ENCODE assay signal across 18 mouse cellular contexts in genomic region chr10:69731863-69732262, GRCm38 (mm10).
DNase-seq lines count a peak whose midpoint lies in the region; ATAC-seq lines count a peak whose summit lies in the region.
"Had no signal": no experiment of that assay in that cellular context is flagged by ENCODE, and none has a peak within 500 bp of the region (broad histone marks: within the 10 kb centered on the region; RNA-seq: fewer than 3 reads in every experiment).

No protein-coding gene starts in this region.

- no peak for DNase-seq in hindbrain, embryonic 14.5 days (ENCODE audit: low spot score)
- DNase-seq in neural tube, embryonic 10.5 days (ENCODE audit: extremely low spot score, low spot score): no peak
- peak; percentile 67 for DNase-seq in cerebellum, adult 8-10 months
- DNase-seq in limb, embryonic 10.5 days (ENCODE audit: low spot score): no peak
- DNase-seq in liver: no peak
- DNase-seq in kidney, adult 11 months: no peak
- DNase-seq: adrenal gland, postnatal 25 days; B cell, adult 2 months; gastrocnemius, adult 2 months; liver, postnatal 0 days; lung, postnatal 10 days; midbrain, embryonic 14.5 days; thymus, postnatal 25 days had no signal

- no peaks in the 10 kb centered on the region for H3K36me3 ChIP-seq in hindbrain, embryonic 12.5 days
- no peaks in the 10 kb centered on the region for H3K36me3 ChIP-seq in hindbrain, embryonic 14.5 days (replicated peaks; ENCODE audit: control insufficient read depth, insufficient read depth)
- H3K36me3 ChIP-seq in neural tube, embryonic 13.5 days: no peaks in the 10 kb centered on the region
- H3K36me3 ChIP-seq in limb, embryonic 10.5 days: no peaks in the 10 kb centered on the region
- H3K36me3 ChIP-seq: embryonic facial prominence, embryonic 13.5 days; heart, embryonic 12.5 days had no signal

- peak overlapping the region; percentile 35; the same call in 1 of the 2 replicates for H3K9ac ChIP-seq in hindbrain, embryonic 12.5 days
- no peak overlapping the region for H3K9ac ChIP-seq in hindbrain, embryonic 14.5 days
- no peak overlapping the region for H3K9ac ChIP-seq in neural tube, embryonic 13.5 days
- H3K9ac ChIP-seq: embryonic facial prominence, embryonic 13.5 days; heart, embryonic 12.5 days; liver, postnatal 0 days had no signal

- 65% methylated on average over 1 of the region's 1 CpGs for WGBS in hindbrain, embryonic 12.5 days
- WGBS in hindbrain, embryonic 14.5 days: 67% methylated on average over 1 of the region's 1 CpGs
- WGBS in neural tube, embryonic 13.5 days: 61% methylated on average over 1 of the region's 1 CpGs
- 60% methylated on average over 1 of the region's 1 CpGs for WGBS in limb, embryonic 10.5 days

- no peak overlapping the region for H3K4me3 ChIP-seq in hindbrain, embryonic 12.5 days
- H3K4me3 ChIP-seq in hindbrain, embryonic 14.5 days (replicated peaks; ENCODE audit: low read length): no peak overlapping the region
- H3K4me3 ChIP-seq in neural tube, embryonic 13.5 days: no peak overlapping the region
- no peak overlapping the region for H3K4me3 ChIP-seq in limb, embryonic 10.5 days
- H3K4me3 ChIP-seq: embryonic facial prominence, embryonic 13.5 days; gastrocnemius, adult 2 months; heart, embryonic 12.5 days; myocyte had no signal

- ATAC-seq in hindbrain, embryonic 12.5 days (ENCODE audit: low FRiP score): no peak
- no peak for ATAC-seq in hindbrain, embryonic 14.5 days (ENCODE audit: low FRiP score)
- no peak for ATAC-seq in neural tube, embryonic 13.5 days (ENCODE audit: low read depth)
- ATAC-seq: liver, postnatal 0 days had no signal

- no peak overlapping the region for H3K4me2 ChIP-seq in hindbrain, embryonic 12.5 days (replicated peaks)
- no peak overlapping the region for H3K4me2 ChIP-seq in hindbrain, embryonic 14.5 days (replicated peaks)
- H3K4me2 ChIP-seq in neural tube, embryonic 13.5 days: no peak overlapping the region
- H3K4me2 ChIP-seq: embryonic facial prominence, embryonic 13.5 days; heart, embryonic 12.5 days had no signal

- no peak overlapping the region for H3K27ac ChIP-seq in hindbrain, embryonic 12.5 days
- H3K27ac ChIP-seq in hindbrain, embryonic 14.5 days: no peak overlapping the region
- peak overlapping the region; percentile 85 for H3K27ac ChIP-seq in neural tube, embryonic 13.5 days (replicated peaks)
- peak overlapping the region; percentile 42; the same call in 1 of the 2 replicates for H3K27ac ChIP-seq in limb, embryonic 10.5 days
- H3K27ac ChIP-seq: embryonic facial prominence, embryonic 13.5 days; gastrocnemius, adult 2 months had no signal

- peaks cover 35% of the 10 kb centered on the region for H3K4me1 ChIP-seq in hindbrain, embryonic 12.5 days
- H3K4me1 ChIP-seq in hindbrain, embryonic 14.5 days (replicated peaks; ENCODE audit: control insufficient read depth, insufficient read depth, low read length): peaks cover 38% of the 10 kb centered on the region
- peaks cover 82% of the 10 kb centered on the region for H3K4me1 ChIP-seq in neural tube, embryonic 13.5 days (replicated peaks)
- peaks cover 38% of the 10 kb centered on the region for H3K4me1 ChIP-seq in limb, embryonic 10.5 days

- H3K27me3 ChIP-seq in hindbrain, embryonic 12.5 days: no peaks in the 10 kb centered on the region
- no peaks in the 10 kb centered on the region for H3K27me3 ChIP-seq in hindbrain, embryonic 14.5 days (ENCODE audit: control insufficient read depth, insufficient read depth, low read length)
- no peaks in the 10 kb centered on the region for H3K27me3 ChIP-seq in neural tube, embryonic 13.5 days
- H3K27me3 ChIP-seq in limb, embryonic 10.5 days (ENCODE audit: low read depth, poor library complexity, severe bottlenecking): no peaks in the 10 kb centered on the region
- H3K27me3 ChIP-seq: embryonic facial prominence, embryonic 13.5 days; heart, embryonic 12.5 days had no signal

- no peaks in the 10 kb centered on the region for H3K9me3 ChIP-seq in hindbrain, embryonic 12.5 days (replicated peaks)
- no peaks in the 10 kb centered on the region for H3K9me3 ChIP-seq in hindbrain, embryonic 14.5 days (ENCODE audit: control insufficient read depth, low read length)
- H3K9me3 ChIP-seq in neural tube, embryonic 13.5 days: no peaks in the 10 kb centered on the region
- H3K9me3 ChIP-seq in limb, embryonic 10.5 days (replicated peaks): no peaks in the 10 kb centered on the region
- H3K9me3 ChIP-seq: embryonic facial prominence, embryonic 13.5 days; heart, embryonic 12.5 days had no signal

Comparison
In these comparisons a context has a peak if more than half of its experiments do, and no peak if none do; other contexts are left out.
1. H3K27ac ChIP-seq: peak in neural tube, embryonic 13.5 days (single experiment) and limb, embryonic 10.5 days (single experiment); none in hindbrain, embryonic 12.5 days (single experiment) and hindbrain, embryonic 14.5 days (single experiment).